Mouse (Mus musculus) B cell, adult (primary cell): ENCODE results near the gene Rccd1. TPM values are rescaled to one million over a fixed set of nuclear protein-coding genes. Genes with fewer than 3 reads are reported as not detected.

Source experiments
- total RNA-seq: library from RNA; stranded (reverse); gene quantifications from 4 replicates; pipeline ENCODE4 v1.2.4, GENCODE M21; 2023; ENCODE audit not compliant: inconsistent age

Gene Rccd1
- total RNA-seq, result 25.3 to 30.0 TPM (median 28.4 TPM) in 4 replicates

GRCm38 (mm10) chr7:80324043-80324815, at the start of gene Rccd1:
Rccd1 (minus strand) TSS chr7:80324454.

GRCm38 (mm10) chr7:80371041-80371751, 46.9 kb upstream of the Rccd1 start, which contains the start of gene Man2a2:
Man2a2 (minus strand) TSS chr7:80371375.

GRCm38 (mm10) chr7:80342858-80343257, 18.6 kb upstream of the Rccd1 start, which contains the start of gene Hddc3:
Hddc3 (plus strand) TSS chr7:80343104.

GRCm38 (mm10) chr7:80340793-80341192, 16.5 kb upstream of the Rccd1 start, which contains the start of gene Unc45a:
Unc45a (minus strand) TSS chr7:80341005.

GRCm38 (mm10) chr7:80294062-80294763, 30.0 kb downstream of the Rccd1 start, which contains the start of gene Prc1:
Prc1 (plus strand) TSS chr7:80294450.

GRCm38 (mm10) chr7:80268897-80269750, 55.1 kb downstream of the Rccd1 start, which contains the start of gene Vps33b:
Vps33b (plus strand) TSS chr7:80269649.

GRCm38 (mm10) chr7:80260625-80261371, 63.5 kb downstream of the Rccd1 start, which contains the start of gene Ngrn:
Ngrn (plus strand) TSS chr7:80261215.

GRCm38 (mm10) chr7:80246148-80246721, 78.0 kb downstream of the Rccd1 start, which contains the start of gene Ttll13:
Ttll13 (plus strand) TSS chr7:80246376.

Other genes with a start within 250 kb of the Rccd1 start
- 21.3 to 28.3 TPM (median 24.7 TPM) in 4 replicates for gene Idh2, start 209.1 kb downstream of the Rccd1 start, total RNA-seq
- gene Sema4b, start 137.6 kb downstream of the Rccd1 start, total RNA-seq, result 160 to 187 TPM (median 181 TPM) in 4 replicates
- 99.8 to 120 TPM (median 105 TPM) in 4 replicates for gene Cib1, start 91.6 kb downstream of the Rccd1 start, total RNA-seq
- 5.3 to 7.0 TPM (median 5.8 TPM) in 4 replicates for gene Gdpgp1, start 91.6 kb downstream of the Rccd1 start, total RNA-seq
- gene Ttll13, start 78.1 kb downstream of the Rccd1 start, total RNA-seq, result 0.72 to 1.1 TPM (median 0.85 TPM) in 4 replicates
- gene Ngrn, start 63.2 kb downstream of the Rccd1 start, total RNA-seq, result 11.5 to 19.3 TPM (median 15.4 TPM) in 4 replicates
- gene Vps33b, start 54.8 kb downstream of the Rccd1 start, total RNA-seq, result 34.4 to 40.6 TPM (median 38.5 TPM) in 4 replicates
- 3.0 to 6.1 TPM (median 5.3 TPM) in 4 replicates for gene Prc1, start 30.0 kb downstream of the Rccd1 start, total RNA-seq
- gene Unc45a, start 16.6 kb upstream of the Rccd1 start, total RNA-seq, result 90.2 to 97.5 TPM (median 95.7 TPM) in 4 replicates
- gene Hddc3, start 18.6 kb upstream of the Rccd1 start, total RNA-seq, result 6.1 to 20.0 TPM (median 10.3 TPM) in 4 replicates
- 97.1 to 110 TPM (median 103 TPM) in 4 replicates for gene Man2a2, start 46.9 kb upstream of the Rccd1 start, total RNA-seq
- gene Fes, start 63.5 kb upstream of the Rccd1 start, total RNA-seq, result 24.3 to 39.6 TPM (median 29.6 TPM) in 4 replicates
- 48.4 to 61.1 TPM (median 54.8 TPM) in 4 replicates for gene Furin, start 81.0 kb upstream of the Rccd1 start, total RNA-seq
- 12.6 to 17.3 TPM (median 13.7 TPM) in 4 replicates for gene Blm, start 210.7 kb upstream of the Rccd1 start, total RNA-seq